Mouse (Mus musculus) T-helper 1 cell (primary cell): ENCODE results near the gene Ttc28.

Source experiments
- in situ Hi-C: fragments of 300-600 bp; cut with MboI, MseI; formaldehyde crosslinking; loops from one replicate; pipeline ENCODE4 v1.15.1; 2025; ENCODE audit warnings: high pct_unique_total_duplicates

Ttc28 gene

DNA sequence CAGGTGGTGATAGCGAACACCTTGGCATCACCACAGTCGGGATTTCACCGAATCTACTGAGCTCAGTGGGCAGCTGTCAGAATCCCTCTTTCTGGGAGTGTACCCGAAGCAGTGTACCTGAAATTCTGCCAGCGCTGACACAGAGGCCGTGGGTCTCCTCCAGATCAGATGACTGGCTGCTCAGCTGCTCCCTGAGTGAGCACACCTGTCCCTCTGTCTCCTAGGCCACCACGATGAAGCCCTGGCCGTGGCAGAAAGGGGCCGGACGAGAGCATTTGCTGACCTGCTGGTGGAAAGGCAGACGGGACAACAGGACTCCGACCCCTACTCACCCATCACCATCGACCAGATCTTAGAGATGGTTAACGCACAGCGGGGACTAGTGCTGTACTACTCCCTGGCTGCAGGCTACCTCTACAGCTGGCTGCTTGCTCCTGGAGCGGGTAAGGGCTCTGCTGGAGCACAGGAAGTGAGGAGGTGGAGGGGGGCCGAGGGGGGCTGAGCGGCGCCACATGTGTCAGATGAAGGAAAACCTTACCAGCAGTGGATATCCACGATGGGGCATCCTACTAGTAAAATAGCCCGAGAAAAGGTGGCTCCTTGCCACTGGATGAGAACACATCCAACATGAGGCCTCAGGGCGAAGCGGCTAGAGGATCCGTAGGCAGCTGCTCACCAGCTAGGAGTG lies 353.6 kb downstream of the Ttc28 start:
- in situ Hi-C loops: no loop called here

DNA sequence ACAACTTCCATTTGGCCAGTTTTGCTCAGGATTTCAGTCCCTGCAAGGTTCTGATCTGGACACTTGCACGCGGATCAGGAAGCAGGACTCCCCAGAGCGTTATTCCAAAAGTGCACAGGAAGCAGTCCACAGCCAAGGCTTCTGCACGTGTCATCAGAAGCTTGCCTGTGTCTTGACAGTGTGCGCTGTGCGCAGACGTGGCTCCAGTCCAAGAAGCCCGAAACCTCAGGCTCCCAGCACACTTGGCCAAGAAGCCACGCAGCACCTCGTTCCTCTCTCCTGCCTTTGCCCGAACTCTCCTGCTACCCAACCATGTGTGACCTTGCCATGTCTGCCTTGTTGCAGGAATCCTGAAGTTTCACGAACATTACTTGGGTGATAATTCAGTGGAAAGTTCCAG lies 355.5 kb downstream of the Ttc28 start:
- in situ Hi-C loops: no loop called here

DNA sequence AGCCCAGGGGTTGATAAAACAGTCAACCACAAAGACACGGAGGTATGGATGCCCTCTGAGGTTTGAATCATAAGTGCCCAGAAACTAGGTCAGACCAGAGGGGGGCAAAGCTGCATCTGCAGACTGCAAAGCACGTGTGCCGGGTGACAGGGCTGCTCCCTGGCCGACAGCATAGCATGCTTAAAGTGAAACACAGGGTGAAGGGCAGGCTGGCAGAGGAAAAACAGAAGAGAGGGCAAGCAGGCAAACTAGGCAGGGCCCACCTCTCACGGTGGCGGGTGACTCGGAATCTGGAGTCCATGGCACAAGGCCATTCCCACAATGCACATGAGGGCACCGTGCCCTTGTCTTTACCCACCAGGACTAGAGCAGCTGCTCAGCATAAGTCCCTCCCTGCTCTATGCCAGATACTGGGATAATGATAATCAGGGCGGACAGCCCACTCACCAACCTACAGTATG lies 357.6 kb downstream of the Ttc28 start:
- in situ Hi-C loops: no loop called here

- in situ Hi-C loops: no loop called here
Observed at GRCm38 (mm10) chr5:111239223-111239622, 359.6 kb downstream of the Ttc28 start.

DNA sequence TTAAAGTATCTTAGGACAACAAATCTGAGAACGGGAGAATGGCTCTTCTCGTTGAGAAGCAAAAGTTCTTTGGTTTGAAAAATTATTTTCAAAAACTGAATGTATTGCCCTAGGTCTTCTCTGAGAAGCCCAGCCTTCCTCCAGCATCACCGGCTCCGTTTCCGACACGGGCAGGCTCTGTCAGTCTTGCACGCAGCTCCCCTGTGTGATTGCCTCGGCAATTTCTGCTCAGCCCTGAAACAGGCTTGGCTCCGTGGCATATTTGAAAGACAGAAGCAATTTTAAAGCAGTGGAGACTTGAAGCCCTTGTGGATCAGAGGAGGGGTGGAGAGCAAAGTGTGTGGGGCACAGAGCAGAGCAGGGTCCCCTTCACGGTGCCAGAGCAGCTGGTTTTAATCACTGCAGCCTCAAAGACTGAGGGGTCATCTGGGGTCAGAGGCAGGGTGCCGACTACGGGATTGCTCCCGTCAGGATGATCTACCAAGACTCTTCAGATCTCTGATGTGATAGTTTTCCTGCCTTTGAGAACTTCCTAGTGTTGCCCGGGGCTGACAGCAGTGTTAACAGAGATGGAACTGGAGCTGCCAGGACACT lies 363.9 kb downstream of the Ttc28 start:
- in situ Hi-C loops: loop anchor here (10.0 kb wide), 1 partner anchor 1321 kb away; no protein-coding TSS in a partner anchor

DNA sequence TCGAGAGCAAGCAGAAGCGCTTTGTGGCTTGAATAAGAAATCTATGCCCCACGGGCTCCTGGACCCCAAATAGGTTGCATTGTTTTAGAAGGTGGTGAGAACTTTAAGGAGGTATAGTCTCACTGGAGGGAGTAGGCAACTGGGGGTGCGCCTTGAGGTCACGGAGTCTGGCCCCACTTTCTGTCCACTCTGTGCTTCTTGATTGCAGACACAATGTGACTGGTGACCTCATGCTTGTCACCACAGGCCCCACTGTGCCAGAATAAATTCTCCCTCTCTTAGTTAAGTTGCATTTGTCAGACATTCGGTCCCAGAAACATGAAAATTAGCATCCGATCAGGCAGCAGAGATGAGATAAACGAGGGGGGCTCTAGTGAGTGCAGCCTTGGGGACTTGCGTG lies 364.5 kb downstream of the Ttc28 start:
- in situ Hi-C loops: loop anchor here (10.0 kb wide), 1 partner anchor 1321 kb away; no protein-coding TSS in a partner anchor

DNA sequence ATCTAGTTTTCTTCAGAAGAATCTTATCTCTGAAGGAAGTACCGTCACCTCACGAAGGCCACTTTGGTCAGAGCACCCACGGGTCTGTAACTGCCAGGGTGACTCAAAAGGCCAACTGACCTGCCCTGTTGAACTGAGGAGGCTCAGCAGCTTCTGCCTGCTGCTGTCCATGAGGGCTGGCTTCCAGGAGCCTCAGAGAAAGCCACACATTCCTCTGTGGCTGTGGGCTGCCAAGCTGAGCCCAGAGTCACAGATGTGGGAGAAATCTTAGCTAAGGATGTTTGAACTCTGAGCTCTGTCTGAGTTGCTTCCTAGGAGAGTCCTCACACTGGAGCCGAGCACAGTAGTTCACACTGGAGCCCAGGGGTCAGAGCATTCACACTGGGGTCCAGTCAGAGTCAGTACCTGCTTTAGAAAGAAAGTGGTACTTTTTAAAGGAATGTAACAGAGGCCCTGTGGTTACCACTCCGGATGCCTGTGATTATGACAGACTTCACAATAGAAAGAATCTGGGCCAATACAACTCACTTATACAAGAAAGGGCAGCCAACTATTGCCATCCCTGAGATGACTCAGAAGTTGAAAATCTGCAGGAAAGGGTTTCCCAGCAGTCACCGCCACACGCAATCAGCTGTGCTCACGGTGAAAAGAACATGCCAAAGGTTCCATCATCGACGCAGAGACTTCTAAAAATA lies 368.1 kb downstream of the Ttc28 start:
- in situ Hi-C loops: loop anchor here (10.0 kb wide), 1 partner anchor 1317 kb away; no protein-coding TSS in a partner anchor

DNA sequence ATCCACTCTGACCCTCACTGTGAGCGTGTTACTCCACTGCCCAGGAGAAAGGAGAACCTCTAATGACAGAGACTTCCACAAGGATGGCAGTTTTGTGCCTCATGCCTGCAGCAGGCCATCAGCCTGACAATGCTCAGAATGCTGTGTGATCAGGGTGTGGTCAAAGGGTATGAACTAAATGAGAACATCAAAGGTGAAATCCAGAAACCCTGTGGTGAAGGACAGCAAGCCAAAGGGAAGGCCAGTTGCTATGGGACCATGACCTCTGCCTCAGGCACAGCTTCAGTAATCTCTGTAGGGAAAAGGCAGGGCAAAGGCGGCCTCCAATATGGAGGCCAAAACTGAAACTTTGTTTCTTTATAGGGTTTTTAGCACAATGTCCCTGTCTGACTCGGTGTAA lies 372.5 kb downstream of the Ttc28 start:
- in situ Hi-C loops: no loop called here

DNA sequence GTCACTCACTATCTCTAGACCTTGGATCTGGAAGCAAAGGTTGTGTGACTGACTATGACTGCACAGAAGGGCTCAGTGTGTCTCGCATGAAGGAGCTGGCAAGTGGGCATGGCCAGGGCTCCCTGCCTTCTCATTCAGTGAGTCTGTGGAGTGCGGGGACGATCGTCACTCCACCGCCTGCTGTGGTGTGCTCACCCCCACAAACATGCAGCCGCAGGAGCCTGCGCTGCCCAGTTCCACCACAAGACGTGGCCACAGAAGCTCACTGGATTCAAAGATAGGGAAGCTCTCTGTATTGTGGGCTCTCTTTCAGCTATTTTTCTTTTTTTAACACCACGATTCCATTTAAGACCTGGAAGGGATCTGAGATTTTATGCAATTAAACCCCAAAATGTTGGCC lies 374.8 kb downstream of the Ttc28 start:
- in situ Hi-C loops: no loop called here

GRCm38 (mm10) chr5:111254781-111255180 lies 375.2 kb downstream of the Ttc28 start:
- in situ Hi-C loops: no loop called here

GRCm38 (mm10) chr5:111256181-111256580 lies 376.6 kb downstream of the Ttc28 start:
- in situ Hi-C loops: no loop called here

DNA sequence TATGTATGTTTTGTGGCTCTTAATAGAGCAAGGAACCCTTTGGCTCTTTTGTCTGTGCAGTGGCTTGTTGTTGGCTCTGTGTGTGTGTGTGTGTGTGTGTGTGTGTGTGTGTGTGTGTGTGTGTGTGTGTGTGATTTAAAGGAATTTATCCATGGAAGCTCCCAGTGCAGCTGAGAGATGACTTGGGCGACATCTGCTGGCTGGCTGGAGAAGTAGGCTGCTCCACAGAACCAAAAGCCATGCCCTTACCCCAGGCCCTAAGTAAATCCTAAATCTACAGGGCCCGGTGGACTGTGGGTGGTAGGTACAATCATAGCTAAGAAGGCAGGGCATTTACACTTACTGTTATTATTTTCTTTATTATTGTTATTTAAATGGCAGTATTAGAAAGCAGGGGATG lies 377.5 kb downstream of the Ttc28 start:
- in situ Hi-C loops: no loop called here

DNA sequence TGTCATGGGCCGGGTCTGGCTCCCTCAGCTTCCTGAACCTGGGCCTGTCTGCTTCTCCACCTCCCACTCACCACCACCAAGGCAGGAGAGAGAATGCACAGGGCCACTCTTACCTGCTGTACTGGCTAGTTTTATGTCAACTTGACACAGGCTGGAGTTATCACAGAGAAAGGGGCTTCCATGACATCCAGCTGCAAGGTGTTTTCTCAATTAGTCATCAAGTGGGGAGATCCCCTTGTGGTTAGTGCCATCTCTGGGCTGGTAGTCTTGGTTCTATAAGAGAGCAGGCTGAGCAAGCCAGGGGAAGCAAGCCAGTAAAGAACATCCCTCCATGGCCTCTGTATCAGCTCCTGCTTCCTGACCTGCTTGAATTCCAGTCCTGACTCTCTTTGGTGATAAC lies 381.6 kb downstream of the Ttc28 start:
- in situ Hi-C loops: loop anchor here (10.0 kb wide), 1 partner anchor 1064 kb away; the partner anchor contains the start of gene Tfip11

GRCm38 (mm10) chr5:111261733-111262573 lies 382.4 kb downstream of the Ttc28 start:
- in situ Hi-C loops: loop anchor here (10.0 kb wide), 1 partner anchor 1063 kb away; the partner anchor contains the start of gene Tfip11

GRCm38 (mm10) chr5:111262574-111263239 lies 383.1 kb downstream of the Ttc28 start:
- in situ Hi-C loops: loop anchor here (10.0 kb wide), 1 partner anchor 1062 kb away; the partner anchor contains the start of gene Tfip11

DNA sequence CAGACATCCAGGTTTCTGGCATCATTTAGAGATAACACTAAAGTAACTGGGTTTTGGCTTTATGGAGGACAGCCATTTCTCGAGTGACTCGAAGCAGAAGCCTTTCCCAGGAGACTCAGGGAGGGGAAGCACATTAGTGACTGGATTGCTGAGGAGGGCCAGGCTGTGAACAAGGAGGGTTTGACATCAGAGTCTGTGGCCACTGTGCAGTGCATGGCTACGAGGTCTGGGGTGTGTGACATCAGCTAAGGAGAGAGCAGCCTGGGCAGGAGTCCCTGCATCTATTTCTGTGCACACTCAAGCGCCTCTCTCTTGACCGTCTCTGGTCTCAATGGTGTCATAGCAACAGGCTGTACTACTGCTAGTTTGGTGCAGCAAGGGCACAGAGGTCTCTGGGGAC lies 383.8 kb downstream of the Ttc28 start:
- in situ Hi-C loops: loop anchor here (10.0 kb wide), 1 partner anchor 1061 kb away; the partner anchor contains the start of gene Tfip11

DNA sequence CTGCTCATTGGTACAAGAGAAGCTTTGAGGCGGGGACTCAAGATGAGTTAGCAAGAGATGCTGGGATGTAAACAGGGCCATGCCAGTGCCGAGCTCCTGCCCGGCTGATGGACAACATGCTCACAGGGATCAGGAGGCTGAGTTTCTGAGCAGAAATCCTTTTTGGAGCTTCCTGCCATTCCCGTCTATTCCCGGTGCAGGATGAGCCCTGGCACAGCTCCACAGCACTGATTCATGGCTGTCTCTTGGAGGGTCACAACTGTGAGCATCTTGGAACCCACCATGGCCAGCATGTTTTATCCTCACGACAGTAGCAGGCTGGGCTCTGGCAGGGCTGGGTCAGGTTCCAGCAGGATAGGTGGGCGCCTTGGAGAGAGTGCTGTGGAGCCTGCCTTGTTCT lies 384.9 kb downstream of the Ttc28 start:
- in situ Hi-C loops: loop anchor here (10.0 kb wide), 1 partner anchor 1060 kb away; the partner anchor contains the start of gene Tfip11

DNA sequence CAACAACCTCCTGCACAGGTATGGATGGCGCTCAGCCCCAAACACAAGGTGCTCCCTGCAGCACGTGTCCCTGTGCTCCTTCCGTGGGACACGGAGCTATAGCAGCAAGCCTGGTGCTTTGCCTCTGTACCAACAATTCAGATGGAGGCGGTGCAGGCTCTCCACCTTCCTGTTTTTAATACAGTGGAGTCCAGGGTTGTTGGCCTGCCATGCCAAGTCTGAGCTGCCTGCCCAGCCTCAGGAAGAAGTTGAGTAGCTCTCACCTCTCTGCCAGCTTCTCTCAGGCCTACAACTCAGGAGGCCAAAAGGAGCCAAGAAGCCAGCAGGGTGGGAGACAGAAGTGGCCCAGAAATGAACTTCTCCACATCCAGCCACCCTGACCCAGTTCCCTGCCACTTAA lies 387.1 kb downstream of the Ttc28 start:
- in situ Hi-C loops: loop anchor here (10.0 kb wide), 1 partner anchor 1058 kb away; the partner anchor contains the start of gene Tfip11

GRCm38 (mm10) chr5:111267100-111267499 lies 387.5 kb downstream of the Ttc28 start:
- in situ Hi-C loops: loop anchor here (10.0 kb wide), 1 partner anchor 1058 kb away; the partner anchor contains the start of gene Tfip11

DNA sequence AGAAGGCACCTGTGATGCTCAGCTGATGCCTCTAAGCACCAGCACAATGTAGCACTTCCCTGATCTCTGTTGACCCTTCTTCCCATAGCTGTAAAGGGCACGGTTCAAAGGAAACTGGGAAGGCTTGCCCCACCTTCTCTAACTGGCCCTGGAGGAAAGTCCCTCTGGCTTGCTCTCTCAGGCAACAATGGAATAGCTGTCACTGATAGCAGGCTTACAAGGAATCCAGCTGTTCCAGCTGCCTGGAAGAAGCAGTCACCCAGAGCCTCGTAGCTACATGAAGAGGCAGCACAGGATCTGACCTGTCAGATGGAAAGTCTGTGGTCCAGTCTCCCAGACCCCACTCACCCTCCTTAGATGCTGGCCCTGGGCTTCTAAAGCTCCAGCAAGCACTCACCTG lies 389.2 kb downstream of the Ttc28 start:
- in situ Hi-C loops: loop anchor here (10.0 kb wide), 1 partner anchor 1056 kb away; the partner anchor contains the start of gene Tfip11
